Mouse (Mus musculus) right cerebral cortex, adult 2 months (tissue): ENCODE measurements around the gene Ddi2.

ENCODE experiments used
- DNase-seq, 2 experiments: peaks; one replicate each; pipeline ENCODE4 v3.0.0; 2021 to 2022; ENCODE audit warnings: low spot score in 2 of 2

The Ddi2 gene

DNA sequence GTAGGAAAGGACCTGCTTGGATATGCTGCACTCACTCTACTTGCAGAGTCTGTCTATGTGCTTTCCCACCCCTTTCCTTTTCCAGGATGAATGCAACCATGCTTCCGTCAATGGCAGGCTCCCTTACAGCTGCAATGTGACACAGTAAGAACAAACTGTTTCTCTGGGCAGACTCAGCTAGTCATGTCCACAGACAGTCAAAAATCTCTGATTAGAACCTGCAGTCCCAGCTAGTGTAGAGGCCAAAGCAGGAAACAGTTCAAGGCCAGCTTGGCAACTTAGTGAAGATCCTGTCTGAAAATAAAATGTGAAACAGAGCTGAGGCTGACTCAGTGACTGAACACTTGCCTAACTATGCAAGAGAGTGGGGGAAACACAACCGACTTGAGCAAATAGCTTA is 18.6 kb downstream of the Ddi2 start:
- DNase-seq: no peak

- DNase-seq: no peak
Observed at GRCm38 (mm10) chr4:141694719-141695118, 28.5 kb downstream of the Ddi2 start.

DNA sequence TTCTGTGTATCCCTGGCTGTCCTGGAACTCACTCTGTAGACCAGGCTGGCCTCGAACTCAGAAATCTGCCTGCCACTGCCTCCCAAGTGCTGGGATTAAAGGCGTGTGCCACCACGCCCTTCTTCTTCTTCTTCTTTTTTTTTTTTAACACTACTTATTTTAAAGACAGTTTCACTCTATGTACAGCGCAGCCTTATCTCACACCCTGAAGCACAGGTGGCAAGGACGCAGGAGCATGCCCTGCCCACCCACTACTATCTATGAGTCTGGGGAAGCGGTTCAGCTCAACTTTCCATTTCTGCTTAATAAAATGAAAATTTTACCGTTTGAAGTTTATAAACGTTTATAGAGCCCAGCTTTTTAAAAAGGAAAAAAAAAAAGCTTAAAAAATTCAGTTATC is 34.7 kb downstream of the Ddi2 start:
- DNase-seq: no peak

- DNase-seq: peak in 1 of 2 experiments; percentile 21
Observed at GRCm38 (mm10) chr4:141686525-141686924, 36.7 kb downstream of the Ddi2 start.

DNA sequence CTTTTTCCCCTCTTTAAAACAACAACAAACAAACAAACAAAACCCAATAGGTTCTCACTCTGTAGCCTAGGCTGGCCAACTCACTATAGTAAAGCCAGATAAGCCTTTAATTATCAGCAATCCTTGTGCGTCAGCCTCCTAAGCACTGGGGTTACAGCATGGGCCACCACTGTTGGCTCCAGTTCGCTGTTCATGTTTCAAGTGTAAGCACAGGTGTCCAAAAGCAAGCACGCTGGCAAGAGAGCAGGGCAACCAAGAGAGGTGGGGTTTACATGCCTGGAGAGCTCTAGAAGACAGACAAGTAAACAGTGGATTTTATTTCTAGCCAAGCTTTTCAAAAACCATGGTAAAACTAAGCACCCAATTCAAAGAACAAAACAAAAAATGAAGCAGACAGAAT is 37.1 kb downstream of the Ddi2 start:
- DNase-seq: no peak

DNA sequence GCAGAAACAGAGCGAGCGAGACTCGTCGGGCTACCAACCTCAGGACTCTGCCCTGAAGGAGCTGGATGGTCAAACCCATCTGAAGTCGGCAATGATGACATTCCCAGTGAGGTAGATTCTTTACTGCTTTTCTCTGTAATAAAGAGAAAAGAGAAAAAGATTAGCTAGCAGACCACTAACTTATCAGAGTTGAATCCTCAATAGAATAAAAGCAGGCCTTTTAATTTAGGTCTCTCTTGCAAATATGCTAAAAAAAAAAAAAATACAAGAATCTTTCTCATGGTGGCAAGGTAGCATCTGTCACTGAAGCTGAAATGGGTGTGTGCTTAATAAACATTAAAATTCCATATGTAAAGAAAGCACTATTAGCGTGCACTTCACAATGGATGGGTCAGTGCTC is 37.7 kb downstream of the Ddi2 start, which contains the start of gene Rsc1a1:
TSS of gene Rsc1a1 (minus strand) at position 101 of the 400 bp plus-strand sequence.
- DNase-seq: no peak

DNA sequence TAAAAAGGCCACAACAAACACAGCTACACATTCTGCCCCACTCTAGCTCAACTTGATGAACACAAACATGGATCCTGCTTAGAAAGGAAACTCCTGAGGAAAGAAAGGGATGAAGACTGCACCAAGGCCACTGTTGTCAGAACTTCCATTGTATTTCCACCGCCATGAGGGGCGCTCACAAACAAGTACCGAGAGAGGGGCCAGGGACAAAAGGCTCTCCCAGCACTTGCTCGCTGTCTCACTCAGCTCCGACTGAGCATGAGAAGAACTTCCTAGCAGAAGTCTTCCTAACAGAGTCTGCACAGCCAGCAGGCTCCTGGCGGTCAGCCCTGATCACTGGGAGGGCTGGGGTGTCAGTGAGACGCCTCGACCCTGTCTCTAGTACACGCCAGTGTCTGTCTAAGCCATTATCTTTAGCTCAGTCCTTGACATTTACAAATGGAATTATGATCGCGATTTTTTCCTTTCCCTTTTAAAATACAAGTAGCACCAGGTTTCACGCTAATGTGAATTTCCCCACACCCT is 40.5 kb downstream of the Ddi2 start:
- DNase-seq: no peak

GRCm38 (mm10) chr4:141681767-141682166 is 41.5 kb downstream of the Ddi2 start:
- no peak for DNase-seq

GRCm38 (mm10) chr4:141680892-141681291 is 42.3 kb downstream of the Ddi2 start:
- DNase-seq: no peak

- no peak for DNase-seq
Observed at GRCm38 (mm10) chr4:141679016-141679415, 44.2 kb downstream of the Ddi2 start.

DNA sequence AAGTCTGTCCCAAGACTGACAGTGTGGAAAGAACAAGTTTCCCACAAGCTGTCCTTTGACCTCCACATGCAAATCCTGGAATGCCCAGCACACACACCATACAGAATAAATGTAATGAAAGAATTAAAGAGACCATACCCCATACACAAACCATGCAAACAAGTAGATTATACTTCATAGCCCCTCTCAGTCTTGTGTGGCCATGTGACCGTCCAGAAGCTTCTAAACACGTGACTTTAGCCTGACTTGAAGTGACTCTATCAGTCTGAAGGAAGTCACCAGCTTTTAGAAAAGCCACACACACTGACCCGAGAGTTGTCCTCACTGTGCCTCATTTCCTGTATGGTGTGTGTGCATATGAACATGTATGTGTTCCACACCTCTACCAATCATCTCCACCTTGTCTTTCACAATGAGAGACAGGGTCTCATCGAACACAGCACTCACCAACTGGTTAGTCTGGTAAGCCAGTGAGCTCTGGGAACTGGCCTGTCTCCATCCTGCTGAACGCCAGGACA is 46.7 kb downstream of the Ddi2 start:
- no peak for DNase-seq

- DNase-seq: no peak
Observed at GRCm38 (mm10) chr4:141672325-141672724, 50.9 kb downstream of the Ddi2 start.

GRCm38 (mm10) chr4:141671389-141671788 is 51.8 kb downstream of the Ddi2 start:
- DNase-seq: no peak

GRCm38 (mm10) chr4:141669898-141670712 is 53.1 kb downstream of the Ddi2 start:
- no peak for DNase-seq

DNA sequence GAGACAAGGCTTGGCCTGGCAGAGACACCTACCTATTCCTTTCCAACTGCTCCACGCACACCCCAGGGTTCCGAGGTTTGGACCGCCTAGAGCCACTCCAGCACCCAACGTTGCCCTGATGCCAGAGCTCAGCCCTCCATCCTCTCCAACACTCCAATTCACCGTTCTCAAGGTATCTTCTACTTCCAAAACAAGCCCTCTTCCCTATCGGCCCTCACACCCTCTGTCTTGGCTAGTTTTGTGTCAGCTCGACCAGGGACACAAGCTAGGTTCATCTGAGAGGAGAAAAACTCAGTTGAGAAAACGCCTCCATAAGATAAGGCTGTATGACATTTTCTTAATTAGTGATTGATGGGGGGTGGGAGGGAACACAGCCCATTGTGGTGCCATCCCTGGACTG is 58.4 kb downstream of the Ddi2 start, which contains the start of gene Plekhm2:
TSS of gene Plekhm2 (minus strand) at position 101 of the 400 bp plus-strand sequence.
- DNase-seq: no peak

GRCm38 (mm10) chr4:141664011-141664745 is 59.0 kb downstream of the Ddi2 start:
- DNase-seq: peak; percentile 53 to 68

- DNase-seq: no peak
Observed at GRCm38 (mm10) chr4:141663122-141663931, 59.9 kb downstream of the Ddi2 start.

DNA sequence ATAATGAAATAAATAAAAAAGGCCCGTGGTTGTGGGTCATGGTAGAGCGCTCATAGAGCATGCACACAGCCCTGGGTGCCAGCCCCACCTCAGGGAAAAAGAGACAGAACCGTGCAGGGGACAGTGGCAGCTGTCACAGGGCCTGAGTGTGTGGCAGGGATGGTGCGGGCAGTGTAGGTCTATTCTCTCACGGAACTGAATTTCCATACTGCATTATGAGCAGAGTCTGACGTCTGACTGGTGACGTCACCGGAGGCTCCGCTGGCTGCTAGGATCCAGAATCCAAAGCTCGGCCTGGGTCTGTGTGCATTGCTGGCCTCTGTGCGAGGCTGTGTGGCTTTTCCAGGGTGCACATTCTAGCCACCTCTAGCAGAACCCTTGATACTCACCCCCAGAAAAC is 62.3 kb downstream of the Ddi2 start:
- no peak for DNase-seq

DNA sequence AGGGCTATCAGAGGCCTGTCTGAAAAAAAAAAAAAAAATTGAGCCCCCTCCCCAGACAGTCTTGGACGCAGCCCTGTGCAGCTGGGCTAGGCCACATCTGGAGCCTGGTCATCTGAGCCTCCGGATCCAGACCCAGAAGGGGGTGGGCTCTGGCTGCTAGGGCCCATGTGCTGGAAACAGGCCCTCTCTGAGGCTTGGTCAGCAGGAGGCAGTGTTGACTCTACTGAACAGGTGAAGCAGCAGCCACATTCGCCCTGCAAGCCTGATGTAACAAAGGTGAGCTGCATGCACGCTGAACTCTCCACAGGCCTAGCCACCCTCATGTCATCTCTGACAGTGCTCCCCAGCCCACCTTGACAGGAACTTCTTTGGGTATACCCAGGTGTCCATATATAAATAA is 63.5 kb downstream of the Ddi2 start:
- no peak for DNase-seq

DNA sequence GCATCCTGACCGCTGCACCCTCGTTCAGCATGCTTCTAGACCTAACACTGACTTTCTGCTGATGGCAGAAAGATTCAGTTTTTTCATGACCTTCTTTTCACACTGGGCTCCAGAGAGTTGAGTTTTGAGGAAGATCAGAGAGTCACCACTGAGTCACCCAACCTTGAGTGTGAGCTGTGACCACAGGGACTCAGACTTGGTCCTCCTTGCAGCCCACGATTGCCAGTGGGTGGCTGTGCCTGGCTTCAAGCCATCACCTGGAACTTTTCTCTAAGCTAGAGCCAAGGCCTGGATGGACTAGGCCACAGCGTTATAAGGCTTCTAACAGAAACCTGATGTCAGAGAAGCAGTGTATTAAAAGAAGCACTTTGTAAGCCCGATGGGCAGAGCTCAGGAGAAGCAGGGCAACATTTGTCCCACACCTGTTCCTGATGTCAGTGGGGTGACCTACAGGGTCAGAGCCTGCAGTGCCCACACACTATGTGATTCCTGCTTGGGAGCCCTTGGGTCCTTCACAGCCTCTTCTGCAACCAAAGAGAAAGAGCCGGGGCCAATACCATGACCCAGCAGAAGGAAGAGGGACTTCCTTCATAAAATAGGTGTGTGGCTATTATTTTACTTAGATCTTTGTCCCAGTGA is 64.3 kb downstream of the Ddi2 start:
- no peak for DNase-seq

DNA sequence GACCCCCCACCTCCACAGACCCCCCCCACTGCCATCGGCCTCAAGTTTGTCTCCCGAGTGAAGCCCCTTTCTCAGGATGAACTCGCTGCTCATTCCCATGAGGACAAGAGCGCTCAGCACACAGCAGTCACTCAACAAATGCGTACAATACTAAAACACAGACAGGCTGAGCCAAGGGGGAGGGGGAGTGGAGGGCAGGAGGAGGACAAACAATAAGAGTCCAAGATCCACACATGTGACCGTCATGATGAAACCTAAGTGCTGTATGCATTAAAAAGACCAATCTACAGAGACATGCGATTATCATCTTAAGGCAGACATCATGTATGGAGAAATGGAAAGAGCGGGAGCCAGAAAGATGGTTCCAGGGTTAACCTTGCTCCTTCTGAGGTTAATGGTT is 66.3 kb downstream of the Ddi2 start:
- no peak for DNase-seq
